Mouse (Mus musculus): ENCODE measurements at regions not wholly inside any gene's neighbourhood (a gene's known extent, or its start where the extent isn't known, plus 50 kb on each side); places are given as distances from the start of the nearest gene placed in this dataset.

GRCm38 (mm10) chr14:120560416-120560815, 82.2 kb downstream of the Rap2a start:
- ATAC-seq (ENCODE audit: low FRiP score, low TSS enrichment), result no peak
- Histone ChIP-seq H3K9me3 (ENCODE audit: low read length) (no peaks in the 10 kb centered on the region), H3K27ac (ENCODE audit: low read length) (no peak overlapping the region), H3K27me3 (ENCODE audit: insufficient read depth, low read length) (no peaks in the 10 kb centered on the region), H3K36me3 (ENCODE audit: insufficient read depth, low read length) (no peaks in the 10 kb centered on the region), H3K4me1 (ENCODE audit: insufficient read depth, low read length) (no peaks in the 10 kb centered on the region), H3K9ac (replicated peaks; ENCODE audit: low read length) (no peak overlapping the region), H3K4me2 (replicated peaks; ENCODE audit: low read depth, low read length) (no peak overlapping the region), H3K4me3 (ENCODE audit: low read length) (no peak overlapping the region)
- WGBS, result 84% methylated on average over 7 of the region's 7 CpGs

GRCm38 (mm10) chr14:120560987-120561386, 82.7 kb downstream of the Rap2a start:
- Histone ChIP-seq H3K27me3 (ENCODE audit: insufficient read depth, low read length) (no peaks in the 10 kb centered on the region), H3K27ac (ENCODE audit: low read length) (no peak overlapping the region), H3K9me3 (ENCODE audit: low read length) (no peaks in the 10 kb centered on the region), H3K4me1 (ENCODE audit: insufficient read depth, low read length) (no peaks in the 10 kb centered on the region), H3K9ac (replicated peaks; ENCODE audit: low read length) (no peak overlapping the region), H3K36me3 (ENCODE audit: insufficient read depth, low read length) (no peaks in the 10 kb centered on the region), H3K4me2 (replicated peaks; ENCODE audit: low read depth, low read length) (no peak overlapping the region), H3K4me3 (ENCODE audit: low read length) (no peak overlapping the region)
- no peak for ATAC-seq (ENCODE audit: low FRiP score, low TSS enrichment)
- 98% methylated on average over 2 of the region's 2 CpGs for WGBS

GRCm38 (mm10) chr14:120566945-120567344, 88.7 kb downstream of the Rap2a start:
- no peak for ATAC-seq (ENCODE audit: low FRiP score, low TSS enrichment)

GRCm38 (mm10) chr14:120568054-120568453, 89.8 kb downstream of the Rap2a start:
- no peak for ATAC-seq (ENCODE audit: low FRiP score, low TSS enrichment)

More at GRCm38 (mm10) chr14:120566945-120567344, 88.7 kb downstream of the Rap2a start:
- no peaks in the 10 kb centered on the region for H3K4me1 ChIP-seq (ENCODE audit: insufficient read depth, low read length)
- H3K36me3 ChIP-seq (ENCODE audit: insufficient read depth, low read length), result no peaks in the 10 kb centered on the region
- H3K27ac ChIP-seq (ENCODE audit: low read length), result no peak overlapping the region
- H3K27me3 ChIP-seq (ENCODE audit: insufficient read depth, low read length), result no peaks in the 10 kb centered on the region
- no peak overlapping the region for H3K4me2 ChIP-seq (replicated peaks; ENCODE audit: low read depth, low read length)
- no peak overlapping the region for H3K9ac ChIP-seq (replicated peaks; ENCODE audit: low read length)
- WGBS, result 64% methylated on average over 1 of the region's 1 CpGs
- no peaks in the 10 kb centered on the region for H3K9me3 ChIP-seq (ENCODE audit: low read length)
- no peak overlapping the region for H3K4me3 ChIP-seq (ENCODE audit: low read length)

GRCm38 (mm10) chr14:120572238-120572637, 94.0 kb downstream of the Rap2a start:
- no peaks in the 10 kb centered on the region for H3K4me1 ChIP-seq (ENCODE audit: insufficient read depth, low read length)
- no peaks in the 10 kb centered on the region for H3K9me3 ChIP-seq (ENCODE audit: low read length)
- H3K27ac ChIP-seq (ENCODE audit: low read length), result no peak overlapping the region
- no peak overlapping the region for H3K4me2 ChIP-seq (replicated peaks; ENCODE audit: low read depth, low read length)
- ATAC-seq (ENCODE audit: low FRiP score, low TSS enrichment), result no peak
- H3K27me3 ChIP-seq (ENCODE audit: insufficient read depth, low read length), result no peaks in the 10 kb centered on the region
- H3K9ac ChIP-seq (replicated peaks; ENCODE audit: low read length), result no peak overlapping the region
- H3K4me3 ChIP-seq (ENCODE audit: low read length), result no peak overlapping the region
- no peaks in the 10 kb centered on the region for H3K36me3 ChIP-seq (ENCODE audit: insufficient read depth, low read length)
- WGBS, result 77% methylated on average over 10 of the region's 10 CpGs

More at GRCm38 (mm10) chr14:120568054-120568453, 89.8 kb downstream of the Rap2a start:
- Histone ChIP-seq H3K4me2 (replicated peaks; ENCODE audit: low read depth, low read length) (no peak overlapping the region), H3K9me3 (ENCODE audit: low read length) (no peaks in the 10 kb centered on the region), H3K27me3 (ENCODE audit: insufficient read depth, low read length) (no peaks in the 10 kb centered on the region), H3K27ac (ENCODE audit: low read length) (no peak overlapping the region), H3K4me1 (ENCODE audit: insufficient read depth, low read length) (no peaks in the 10 kb centered on the region), H3K36me3 (ENCODE audit: insufficient read depth, low read length) (no peaks in the 10 kb centered on the region), H3K9ac (replicated peaks; ENCODE audit: low read length) (no peak overlapping the region), H3K4me3 (ENCODE audit: low read length) (no peak overlapping the region)
- WGBS, result 83% methylated on average over 4 of the region's 4 CpGs

- H3K4me3 ChIP-seq (ENCODE audit: low read length), result no peak overlapping the region
- no peak for ATAC-seq (ENCODE audit: low FRiP score, low TSS enrichment)
- WGBS, result 66% methylated on average over 6 of the region's 6 CpGs
- no peaks in the 10 kb centered on the region for H3K27me3 ChIP-seq (ENCODE audit: insufficient read depth, low read length)
- H3K27ac ChIP-seq (ENCODE audit: low read length), result no peak overlapping the region
- no peak overlapping the region for H3K4me2 ChIP-seq (replicated peaks; ENCODE audit: low read depth, low read length)
- no peak overlapping the region for H3K9ac ChIP-seq (replicated peaks; ENCODE audit: low read length)
- no peaks in the 10 kb centered on the region for H3K4me1 ChIP-seq (ENCODE audit: insufficient read depth, low read length)
- no peaks in the 10 kb centered on the region for H3K9me3 ChIP-seq (ENCODE audit: low read length)
- no peaks in the 10 kb centered on the region for H3K36me3 ChIP-seq (ENCODE audit: insufficient read depth, low read length)
These were observed 97.0 kb downstream of the Rap2a start for GRCm38 (mm10) chr14:120575202-120575601.

GRCm38 (mm10) chr14:120578352-120579080, 100.3 kb downstream of the Rap2a start:
- no peak for ATAC-seq (ENCODE audit: low FRiP score, low TSS enrichment)
- no peak overlapping the region for H3K27ac ChIP-seq (ENCODE audit: low read length)
- no peaks in the 10 kb centered on the region for H3K36me3 ChIP-seq (ENCODE audit: insufficient read depth, low read length)
- no peaks in the 10 kb centered on the region for H3K4me1 ChIP-seq (ENCODE audit: insufficient read depth, low read length)
- no peaks in the 10 kb centered on the region for H3K9me3 ChIP-seq (ENCODE audit: low read length)
- no peak overlapping the region for H3K4me3 ChIP-seq (ENCODE audit: low read length)
- WGBS, result 85% methylated on average over 11 of the region's 11 CpGs
- no peak overlapping the region for H3K4me2 ChIP-seq (replicated peaks; ENCODE audit: low read depth, low read length)
- H3K9ac ChIP-seq (replicated peaks; ENCODE audit: low read length), result no peak overlapping the region
- no peaks in the 10 kb centered on the region for H3K27me3 ChIP-seq (ENCODE audit: insufficient read depth, low read length)

GRCm38 (mm10) chr14:120583807-120584206, 105.6 kb downstream of the Rap2a start:
- Histone ChIP-seq H3K4me3 (ENCODE audit: low read length) (no peak overlapping the region), H3K36me3 (ENCODE audit: insufficient read depth, low read length) (no peaks in the 10 kb centered on the region), H3K4me1 (ENCODE audit: insufficient read depth, low read length) (no peaks in the 10 kb centered on the region), H3K9me3 (ENCODE audit: low read length) (no peaks in the 10 kb centered on the region), H3K27ac (ENCODE audit: low read length) (no peak overlapping the region), H3K27me3 (ENCODE audit: insufficient read depth, low read length) (no peaks in the 10 kb centered on the region), H3K4me2 (replicated peaks; ENCODE audit: low read depth, low read length) (no peak overlapping the region), H3K9ac (replicated peaks; ENCODE audit: low read length) (no peak overlapping the region)
- no peak for ATAC-seq (ENCODE audit: low FRiP score, low TSS enrichment)
- 75% methylated on average over 3 of the region's 3 CpGs for WGBS

- no peak overlapping the region for H3K4me3 ChIP-seq (ENCODE audit: low read length)
- no peak overlapping the region for H3K4me2 ChIP-seq (replicated peaks; ENCODE audit: low read depth, low read length)
- H3K27me3 ChIP-seq (ENCODE audit: insufficient read depth, low read length), result no peaks in the 10 kb centered on the region
- H3K4me1 ChIP-seq (ENCODE audit: insufficient read depth, low read length), result no peaks in the 10 kb centered on the region
- no peak for ATAC-seq (ENCODE audit: low FRiP score, low TSS enrichment)
- H3K36me3 ChIP-seq (ENCODE audit: insufficient read depth, low read length), result no peaks in the 10 kb centered on the region
- H3K27ac ChIP-seq (ENCODE audit: low read length), result no peak overlapping the region
- H3K9ac ChIP-seq (replicated peaks; ENCODE audit: low read length), result no peak overlapping the region
- H3K9me3 ChIP-seq (ENCODE audit: low read length), result no peaks in the 10 kb centered on the region
- 81% methylated on average over 2 of the region's 2 CpGs for WGBS
These were observed 113.9 kb downstream of the Rap2a start for GRCm38 (mm10) chr14:120592191-120592590.

GRCm38 (mm10) chr14:120600414-120600935, 122.2 kb downstream of the Rap2a start:
- Histone ChIP-seq H3K4me1 (ENCODE audit: insufficient read depth, low read length) (no peaks in the 10 kb centered on the region), H3K4me3 (ENCODE audit: low read length) (no peak overlapping the region), H3K36me3 (ENCODE audit: insufficient read depth, low read length) (no peaks in the 10 kb centered on the region), H3K27me3 (ENCODE audit: insufficient read depth, low read length) (no peaks in the 10 kb centered on the region), H3K27ac (ENCODE audit: low read length) (no peak overlapping the region), H3K4me2 (replicated peaks; ENCODE audit: low read depth, low read length) (no peak overlapping the region), H3K9ac (replicated peaks; ENCODE audit: low read length) (no peak overlapping the region), H3K9me3 (ENCODE audit: low read length) (no peaks in the 10 kb centered on the region)
- ATAC-seq (ENCODE audit: low FRiP score, low TSS enrichment), result no peak
- WGBS, result 84% methylated on average over 9 of the region's 9 CpGs

All from kidney, embryonic 16.5 days (tissue).